Mouse (Mus musculus) mouse embryonic stem cell (cell line): ENCODE measurements around the gene Mef2d.

Experiments used
- in situ Hi-C, 2 experiments: fragments of 300-500 bp; cut with MboI; formaldehyde crosslinking; loops; 1 replicate in 1 of 2; 3 replicates in 1 of 2; pipeline ENCODE4 v1.14.3; 2019 to 2020; ENCODE audit warnings: low sequenced_read_pairs in 2 of 2, low pct_unique_long_range_greater_than_20kb in 1 of 2, mixed read lengths in 1 of 2; ENCODE audit not compliant: unreplicated experiment in 1 of 2

Gene Mef2d

GRCm38 (mm10) chr3:88147444-88147843, 5.3 kb downstream of the Mef2d start:
- in situ Hi-C loops, result no loop called here

DNA sequence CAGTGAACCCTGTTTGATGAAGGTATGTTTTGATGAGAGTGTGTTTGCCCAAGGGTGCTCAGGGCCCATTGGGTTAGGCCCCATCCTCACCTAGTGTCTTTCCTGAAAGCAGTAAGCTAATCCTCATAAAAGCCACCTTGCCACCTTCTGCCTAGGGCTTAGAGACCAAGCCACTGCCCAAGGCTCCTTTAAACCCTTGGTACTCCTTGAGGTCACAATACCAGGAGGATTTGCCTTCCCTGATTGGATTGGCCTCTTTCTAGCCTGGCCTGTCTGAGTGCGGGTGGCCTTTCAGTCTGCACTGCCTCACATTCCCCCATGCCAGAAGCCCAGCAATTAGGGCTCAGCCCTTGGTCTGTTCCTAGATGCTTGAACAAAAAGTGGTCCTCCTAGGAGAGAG, 5.7 kb downstream of the Mef2d start:
- in situ Hi-C loops, result no loop called here

- in situ Hi-C loops, result no loop called here
Observed at GRCm38 (mm10) chr3:88148354-88148753, 6.2 kb downstream of the Mef2d start.

- in situ Hi-C loops, result no loop called here
Observed at GRCm38 (mm10) chr3:88148776-88149509, 6.8 kb downstream of the Mef2d start.

DNA sequence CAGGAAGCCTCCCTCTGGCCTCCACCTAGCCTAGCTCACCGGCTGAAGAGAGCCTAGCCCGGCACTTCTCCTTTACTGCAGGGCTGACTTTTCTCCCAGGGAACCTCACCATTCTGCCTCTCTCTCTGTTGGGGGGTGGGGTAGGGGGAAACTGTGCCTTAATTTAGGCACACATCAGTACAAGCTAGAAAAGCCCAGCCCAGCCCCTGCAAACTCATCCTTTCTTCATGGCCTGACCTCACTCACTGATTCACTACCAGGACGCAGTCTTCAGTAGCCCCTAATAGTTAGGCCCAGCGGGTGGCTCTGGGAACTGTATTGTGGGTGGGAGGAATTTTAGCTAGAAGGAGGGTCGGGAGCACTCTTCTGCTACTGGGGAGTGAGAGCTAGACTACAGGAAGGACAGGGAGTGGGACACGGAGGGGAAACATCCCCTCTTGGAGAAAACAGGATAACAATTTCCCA, 7.4 kb downstream of the Mef2d start:
- in situ Hi-C loops, result no loop called here

DNA sequence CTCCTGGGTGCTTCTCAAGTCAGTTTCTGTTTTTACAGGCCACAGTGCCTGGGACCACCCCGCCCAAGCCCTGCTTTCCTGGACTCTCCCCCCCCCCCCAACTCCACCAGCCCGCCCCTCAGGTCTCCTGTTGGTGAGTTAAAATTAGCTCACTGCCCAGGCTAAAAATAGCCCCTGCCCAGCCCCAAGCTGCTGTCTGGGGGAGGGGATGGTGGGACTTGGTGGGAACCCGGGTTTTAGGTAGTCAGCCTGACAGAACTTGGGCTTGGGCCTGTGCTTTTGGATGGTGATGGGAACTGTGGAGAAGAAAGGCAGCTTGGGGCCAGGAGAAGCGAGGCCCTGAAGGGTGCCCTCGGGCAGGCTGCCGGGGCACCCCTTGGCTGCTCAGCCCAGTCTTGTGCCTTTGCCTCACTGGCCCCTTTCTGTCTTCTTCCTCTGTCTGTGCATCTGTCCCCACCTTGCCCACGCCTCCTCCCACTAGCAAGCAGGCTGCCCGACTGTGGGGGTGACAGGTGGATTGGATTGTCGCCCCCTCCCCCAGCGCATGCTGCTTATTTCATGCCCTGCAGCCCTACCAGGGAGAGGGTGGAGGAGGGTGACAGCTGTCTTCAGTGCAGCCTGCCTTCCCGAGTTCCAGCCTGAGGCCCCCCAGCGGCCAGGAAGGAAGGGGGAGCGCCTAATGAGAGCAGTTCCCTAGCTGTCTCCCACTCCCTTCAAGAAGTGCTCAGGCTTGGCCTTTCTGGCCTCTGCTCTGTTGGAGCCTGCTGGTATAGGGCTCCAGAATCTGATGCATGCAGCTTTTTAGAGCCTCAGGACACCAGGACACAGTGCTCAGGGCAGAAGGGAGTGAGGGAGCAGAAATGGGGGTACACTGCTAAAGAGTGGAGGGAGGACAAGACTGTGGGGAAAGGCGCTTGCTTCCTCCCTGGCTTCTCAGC, 8.2 kb downstream of the Mef2d start:
- in situ Hi-C loops, result no loop called here

DNA sequence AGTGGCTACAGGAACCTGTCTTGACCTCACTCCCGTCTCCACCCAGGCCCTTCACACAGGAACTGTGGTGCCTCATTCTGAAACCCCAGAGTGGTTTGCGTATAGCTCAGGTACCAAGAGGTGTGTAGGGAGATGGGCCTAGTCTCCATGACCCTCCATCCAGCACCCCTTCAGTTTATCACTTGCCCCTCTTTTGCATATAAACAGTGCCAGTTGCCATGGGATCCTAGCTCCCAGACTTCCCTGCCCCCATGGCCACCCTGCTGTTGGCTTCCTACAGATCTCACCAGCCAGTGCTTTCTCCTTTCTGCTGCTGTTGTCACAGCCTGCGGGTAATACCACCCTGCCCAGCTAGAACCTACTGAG, 8.8 kb downstream of the Mef2d start:
- in situ Hi-C loops, result no loop called here

- in situ Hi-C loops, result no loop called here
Observed at GRCm38 (mm10) chr3:88152056-88152455, 9.9 kb downstream of the Mef2d start.

- in situ Hi-C loops, result no loop called here
Observed at GRCm38 (mm10) chr3:88153290-88154011, 11.3 kb downstream of the Mef2d start.

- in situ Hi-C loops, result no loop called here
Observed at GRCm38 (mm10) chr3:88154236-88154635, 12.1 kb downstream of the Mef2d start.

DNA sequence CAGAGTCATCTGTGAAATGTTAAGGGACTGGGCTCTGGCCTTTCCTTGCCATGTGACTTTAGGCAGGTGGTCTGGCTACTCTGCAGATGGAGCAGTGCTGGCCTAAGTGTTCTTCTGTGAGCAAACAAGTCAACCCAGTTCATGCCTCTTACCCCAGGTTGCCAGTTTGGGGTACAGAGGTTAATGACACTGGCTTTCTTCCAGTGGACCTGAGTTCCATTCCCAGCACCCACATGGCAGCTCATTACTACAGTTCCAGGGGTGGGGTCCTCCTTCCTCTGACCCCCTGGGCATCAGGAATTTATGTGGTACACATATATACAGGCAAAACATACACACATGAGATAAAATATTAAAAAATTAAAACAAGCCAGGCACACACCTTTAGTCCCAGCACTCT, 14.6 kb downstream of the Mef2d start:
- in situ Hi-C loops, result no loop called here

- in situ Hi-C loops, result no loop called here
Observed at GRCm38 (mm10) chr3:88157771-88158597, 15.8 kb downstream of the Mef2d start.

GRCm38 (mm10) chr3:88158991-88159390, 16.8 kb downstream of the Mef2d start:
- in situ Hi-C loops, result no loop called here

DNA sequence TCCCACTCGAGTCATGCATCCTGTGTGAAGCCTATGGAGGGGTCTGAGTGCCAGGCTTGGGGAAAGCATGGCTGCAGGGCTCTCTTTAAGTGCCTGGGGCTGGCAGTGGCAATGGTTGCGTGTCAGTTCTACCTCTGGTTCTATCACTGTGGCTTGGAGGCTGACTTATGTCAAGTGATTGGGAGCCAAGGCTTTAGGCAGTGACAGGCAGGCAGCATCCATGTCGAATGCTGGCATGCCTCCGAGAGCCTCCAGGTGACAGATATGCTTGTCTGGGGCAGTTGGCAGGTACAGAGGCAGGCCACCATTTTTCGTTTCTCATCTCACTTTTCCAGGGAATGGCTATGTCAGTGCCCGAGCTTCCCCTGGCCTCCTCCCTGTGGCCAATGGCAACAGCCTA, 18.7 kb downstream of the Mef2d start:
- in situ Hi-C loops, result no loop called here

- in situ Hi-C loops, result no loop called here
Observed at GRCm38 (mm10) chr3:88162259-88162658, 20.1 kb downstream of the Mef2d start.

DNA sequence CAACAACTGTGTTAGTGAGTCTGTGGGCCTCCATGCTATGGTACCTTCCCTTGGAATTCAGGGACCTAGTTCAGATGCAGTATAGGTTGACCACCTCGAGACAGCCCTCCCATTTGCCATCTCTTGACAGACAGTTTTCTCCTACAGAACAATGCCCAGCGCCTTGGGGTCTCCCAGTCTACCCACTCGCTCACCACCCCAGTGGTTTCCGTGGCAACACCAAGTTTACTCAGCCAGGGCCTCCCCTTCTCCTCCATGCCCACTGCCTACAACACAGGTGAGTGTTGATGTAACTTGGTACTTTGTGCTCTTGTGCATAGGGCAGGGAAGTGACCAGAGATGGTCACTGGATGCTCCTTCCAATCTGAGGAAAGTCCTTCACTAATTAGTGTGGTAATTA, 20.6 kb downstream of the Mef2d start:
- in situ Hi-C loops, result no loop called here

DNA sequence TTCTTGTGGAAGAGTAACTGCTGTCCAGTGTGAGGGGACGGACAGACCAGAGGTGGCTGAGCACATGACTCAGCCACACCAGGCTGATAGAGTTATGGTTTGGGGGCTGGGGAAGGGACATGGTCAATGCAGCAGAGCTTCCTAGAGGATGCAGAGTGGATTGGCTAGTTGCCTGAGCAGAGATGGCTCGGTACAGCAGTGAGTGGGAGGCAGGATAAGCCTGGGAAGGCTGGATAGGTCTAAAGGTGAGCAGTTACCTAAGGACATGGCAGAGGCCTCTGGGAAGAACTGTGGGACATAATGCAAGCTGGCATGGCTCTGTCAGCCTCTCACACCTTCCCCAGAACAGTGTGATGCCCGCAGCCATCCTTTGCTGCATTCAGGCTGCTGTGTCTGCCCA, 21.7 kb downstream of the Mef2d start:
- in situ Hi-C loops, result no loop called here

DNA sequence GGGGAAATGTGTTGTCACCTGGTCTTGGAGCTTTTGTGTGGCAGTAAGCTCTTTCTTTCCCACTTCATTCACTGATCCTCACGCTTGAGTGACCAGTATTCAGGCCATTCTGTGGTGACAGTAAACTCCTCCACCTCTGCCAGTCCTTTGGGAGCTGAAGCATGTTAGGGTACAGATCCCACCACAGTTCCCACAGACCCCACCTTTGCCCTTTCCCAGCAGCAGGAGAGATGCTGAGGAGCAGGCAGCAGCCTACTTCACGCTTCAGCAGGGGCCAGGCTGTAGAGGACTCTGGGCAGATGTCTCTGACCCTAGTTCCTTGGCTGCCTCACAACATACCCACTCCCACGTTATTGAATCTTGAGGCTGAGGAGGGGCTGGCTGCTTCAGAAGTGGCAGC, 22.1 kb downstream of the Mef2d start:
- in situ Hi-C loops, result no loop called here
